ENCODE assay signal across 11 mouse cellular contexts in the genomic region with DNA sequence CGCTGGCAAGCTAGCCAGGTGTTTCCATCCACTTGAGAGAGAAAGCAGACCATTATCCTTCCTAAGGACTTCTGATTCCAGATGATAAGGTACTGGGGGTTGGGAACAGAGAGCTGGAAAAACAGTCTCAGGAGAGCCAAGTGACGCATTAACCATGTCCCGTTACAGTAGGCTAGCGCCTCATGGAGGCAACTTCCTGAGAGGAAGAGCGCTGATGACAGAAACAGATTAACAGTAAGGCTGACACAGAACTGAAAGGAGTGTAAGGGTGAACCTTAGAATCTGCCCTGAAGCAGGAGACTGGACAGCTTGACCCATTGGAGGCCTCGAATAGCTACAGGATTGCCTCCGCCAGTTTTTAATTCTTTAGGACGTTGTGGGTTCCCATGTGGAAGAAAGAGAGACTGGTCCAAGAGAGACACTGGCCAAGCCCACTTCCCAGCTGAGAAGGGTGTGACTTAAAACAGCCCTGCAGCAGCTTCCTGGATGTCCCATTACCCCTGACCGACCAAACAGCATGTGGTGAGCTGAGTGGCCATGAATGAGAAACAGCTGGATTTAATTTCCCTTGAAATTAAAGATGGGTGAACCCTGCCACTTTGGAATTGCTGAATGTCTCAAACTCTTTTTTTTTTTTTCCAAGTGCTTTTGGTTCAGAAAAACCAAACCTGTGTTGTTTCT.
DNase-seq lines count a peak whose midpoint lies in the region; ATAC-seq lines count a peak whose summit lies in the region.
"Had no signal": no experiment of that assay in that cellular context is flagged by ENCODE, and none has a peak within 500 bp of the region (broad histone marks: within the 10 kb centered on the region; RNA-seq: fewer than 3 reads in every experiment).

No protein-coding gene starts in this region.

- H3K9me3 ChIP-seq in hindbrain, embryonic 10.5 days: no peaks in the 10 kb centered on the region
- H3K9me3 ChIP-seq in hindbrain, embryonic 14.5 days (ENCODE audit: control insufficient read depth, low read length): no peaks in the 10 kb centered on the region
- H3K9me3 ChIP-seq in heart, embryonic 14.5 days (ENCODE audit: control insufficient read depth, low read length): no peaks in the 10 kb centered on the region
- no peaks in the 10 kb centered on the region for H3K9me3 ChIP-seq in limb, embryonic 15.5 days
- H3K9me3 ChIP-seq: forebrain, embryonic 12.5 days; hindbrain, embryonic 13.5 days had no signal

- no peak overlapping the region for H3K4me2 ChIP-seq in hindbrain, embryonic 14.5 days (replicated peaks)
- H3K4me2 ChIP-seq in heart, embryonic 14.5 days (ENCODE audit: low read length): no peak overlapping the region
- H3K4me2 ChIP-seq in limb, embryonic 15.5 days: no peak overlapping the region
- H3K4me2 ChIP-seq: forebrain, embryonic 12.5 days; hindbrain, embryonic 13.5 days had no signal

- H3K4me3 ChIP-seq in hindbrain, embryonic 10.5 days: no peak overlapping the region
- no peak overlapping the region for H3K4me3 ChIP-seq in hindbrain, embryonic 14.5 days (replicated peaks; ENCODE audit: low read length)
- H3K4me3 ChIP-seq in heart, embryonic 14.5 days (ENCODE audit: control insufficient read depth in 1 of 2, insufficient read depth in 1 of 2, low read depth in 1 of 2, low read length in 2 of 2): no peak overlapping the region
- no peak overlapping the region for H3K4me3 ChIP-seq in limb, embryonic 15.5 days
- H3K4me3 ChIP-seq: forebrain, embryonic 12.5 days; hindbrain, embryonic 13.5 days had no signal

- no peak for ATAC-seq in hindbrain, embryonic 14.5 days (ENCODE audit: low FRiP score)
- ATAC-seq in common myeloid progenitor, adult 5-6 weeks (replicated peaks; ENCODE audit: low read depth, poor library complexity, severe bottlenecking): 0 out of 2 replicates have a peak, but pooled peaks have one; percentile 50
- no peak for ATAC-seq in heart, embryonic 14.5 days (ENCODE audit: insufficient number of reproducible peaks, insufficient read depth, low FRiP score, low read depth)
- no peak for ATAC-seq in limb, embryonic 15.5 days (ENCODE audit: insufficient number of reproducible peaks, low FRiP score, low TSS enrichment, low read depth)
- ATAC-seq in CD4-positive, CD25-positive, alpha-beta regulatory T cell, adult 4 months: no peak

- no peak overlapping the region for H3K27ac ChIP-seq in hindbrain, embryonic 10.5 days
- no peak overlapping the region for H3K27ac ChIP-seq in hindbrain, embryonic 14.5 days
- H3K27ac ChIP-seq in heart, embryonic 14.5 days (replicated peaks in 1 of 2; ENCODE audit: control insufficient read depth in 1 of 2, insufficient read depth in 1 of 2, low read depth in 2 of 2, low read length in 2 of 2): peak overlapping the region; percentile 45 to 47; a peak in 3 of 4 replicates
- H3K27ac ChIP-seq in limb, embryonic 15.5 days: peak overlapping the region; percentile 33; the same call in 1 of the 2 replicates
- H3K27ac ChIP-seq: forebrain, embryonic 12.5 days; hindbrain, embryonic 13.5 days had no signal

- no peak overlapping the region for H3K9ac ChIP-seq in hindbrain, embryonic 14.5 days
- no peak overlapping the region for H3K9ac ChIP-seq in heart, embryonic 14.5 days (ENCODE audit: low read length)
- no peak overlapping the region for H3K9ac ChIP-seq in limb, embryonic 15.5 days
- H3K9ac ChIP-seq: forebrain, embryonic 12.5 days; hindbrain, embryonic 13.5 days had no signal

- no peaks in the 10 kb centered on the region for H3K36me3 ChIP-seq in hindbrain, embryonic 10.5 days
- no peaks in the 10 kb centered on the region for H3K36me3 ChIP-seq in hindbrain, embryonic 14.5 days (replicated peaks; ENCODE audit: control insufficient read depth, insufficient read depth)
- H3K36me3 ChIP-seq in heart, embryonic 14.5 days (ENCODE audit: control insufficient read depth, insufficient read depth, low read length): no peaks in the 10 kb centered on the region
- no peaks in the 10 kb centered on the region for H3K36me3 ChIP-seq in limb, embryonic 15.5 days
- H3K36me3 ChIP-seq: forebrain, embryonic 12.5 days; hindbrain, embryonic 13.5 days had no signal

- H3K27me3 ChIP-seq in hindbrain, embryonic 10.5 days (ENCODE audit: insufficient read depth, poor library complexity, severe bottlenecking): no peaks in the 10 kb centered on the region
- H3K27me3 ChIP-seq in hindbrain, embryonic 14.5 days (ENCODE audit: control insufficient read depth, insufficient read depth, low read length): no peaks in the 10 kb centered on the region
- no peaks in the 10 kb centered on the region for H3K27me3 ChIP-seq in heart, embryonic 14.5 days (ENCODE audit: control insufficient read depth, insufficient read depth, low read length)
- H3K27me3 ChIP-seq in limb, embryonic 15.5 days: no peaks in the 10 kb centered on the region
- H3K27me3 ChIP-seq: forebrain, embryonic 12.5 days; hindbrain, embryonic 13.5 days had no signal

- peaks cover 4% of the 10 kb centered on the region; the same call in 1 of the 2 replicates for H3K4me1 ChIP-seq in hindbrain, embryonic 10.5 days (replicated peaks)
- no peaks in the 10 kb centered on the region for H3K4me1 ChIP-seq in hindbrain, embryonic 14.5 days (replicated peaks; ENCODE audit: control insufficient read depth, insufficient read depth, low read length)
- H3K4me1 ChIP-seq in heart, embryonic 14.5 days (ENCODE audit: control insufficient read depth in 2 of 2, insufficient read depth in 2 of 2, low read length in 2 of 2): peaks cover 3 to 7% of the 10 kb centered on the region in 2 experiments; a peak in 3 of 4 replicates
- 0 out of 2 replicates have a peak, but pooled peaks cover 5% of the 10 kb centered on the region for H3K4me1 ChIP-seq in limb, embryonic 15.5 days
- H3K4me1 ChIP-seq: forebrain, embryonic 12.5 days; hindbrain, embryonic 13.5 days had no signal

- peak; percentile 26 for DNase-seq in hindbrain, embryonic 10.5 days (ENCODE audit: low spot score)
- DNase-seq in hindbrain, embryonic 14.5 days (ENCODE audit: low spot score): no peak
- DNase-seq in thymus, postnatal 14 days: no peak
- DNase-seq in layer of hippocampus, adult 8-10 months (ENCODE audit: low spot score in 2 of 2): no peak
- DNase-seq: right cerebral cortex, postnatal 4 days had no signal

- 57% methylated on average over 9 of the region's 9 CpGs for WGBS in hindbrain, embryonic 10.5 days
- WGBS in hindbrain, embryonic 14.5 days: 80% methylated on average over 9 of the region's 9 CpGs
- 43% methylated on average over 9 of the region's 9 CpGs for WGBS in heart, embryonic 14.5 days
- 36% methylated on average over 9 of the region's 9 CpGs for WGBS in limb, embryonic 15.5 days

Comparison
In these comparisons a context has a peak if more than half of its experiments do, and no peak if none do; other contexts are left out.
1. H3K27ac ChIP-seq: peak in heart, embryonic 14.5 days (2 of 2) and limb, embryonic 15.5 days (single experiment); none in hindbrain, embryonic 10.5 days (single experiment) and hindbrain, embryonic 14.5 days (single experiment).